Mouse (Mus musculus) intestine, embryonic 14.5 days (tissue): ENCODE measurements around the gene March6. TPM values are rescaled to one million over a fixed set of nuclear protein-coding genes. Genes with fewer than 3 reads are reported as not detected.

Experiments used
- ATAC-seq: fragments of 200-750 bp; cut with Nextera tagmentation; replicated peaks from 2 replicates; pipeline ENCODE4 v1.8.0; 2017; ENCODE audit warnings: low read depth, moderate number of reproducible peaks, moderate TSS enrichment, moderate library complexity; ENCODE audit not compliant: low FRiP score, low TSS enrichment
- DNase-seq: peaks from one replicate; pipeline ENCODE4 v3.0.0-alpha.2; 2018; ENCODE audit warnings: low spot score
- H3K27ac ChIP-seq: fragments of 300-500 bp; sonication (generic); 2 replicates; pipeline ENCODE4 v1.5.1; 2014; ENCODE audit warnings: low read depth, mild to moderate bottlenecking, control low read depth
- H3K27me3 ChIP-seq: fragments of 300-500 bp; sonication (generic); replicated peaks from 2 replicates; pipeline ENCODE4 v1.6.1; 2014; ENCODE audit warnings: low read length, control low read depth; ENCODE audit not compliant: control insufficient read depth, insufficient read depth
- H3K36me3 ChIP-seq: fragments of 300-500 bp; sonication (generic); 2 replicates; pipeline ENCODE4 v1.6.1; 2014; ENCODE audit warnings: low read length, control low read depth; ENCODE audit not compliant: control insufficient read depth, insufficient read depth
- H3K4me1 ChIP-seq: fragments of 300-500 bp; sonication (generic); replicated peaks from 2 replicates; pipeline ENCODE4 v1.6.1; 2014; ENCODE audit warnings: low read length, control low read depth, mixed read lengths; ENCODE audit not compliant: control insufficient read depth, insufficient read depth
- H3K4me2 ChIP-seq: fragments of 300-500 bp; sonication (generic); 2 replicates; pipeline ENCODE4 v1.6.1; 2014; ENCODE audit warnings: low read length
- H3K4me3 ChIP-seq: fragments of 300-500 bp; sonication (generic); 2 replicates; pipeline ENCODE4 v1.5.1; 2014; ENCODE audit warnings: low read depth, low read length, control low read depth, mixed read lengths
- H3K9ac ChIP-seq: fragments of 300-500 bp; sonication (generic); 2 replicates; pipeline ENCODE4 v1.6.1; 2014; ENCODE audit warnings: mild to moderate bottlenecking, low read length
- H3K9me3 ChIP-seq: fragments of 300-500 bp; sonication (generic); 2 replicates; pipeline ENCODE4 v1.6.1; 2016; ENCODE audit warnings: low read length, control low read depth; ENCODE audit not compliant: control insufficient read depth
- WGBS: fragments of 180-500 bp; shearing (Covaris S2); extraction: QIAGEN DNeasy Blood & Tissue Kit; methylation state at CpG from one replicate; pipeline ENCODE4 v1.1.7; 2014; 5-methylcytosine and 5-hydroxymethylcytosine counted together
- polyA plus RNA-seq: library from polyadenylated mRNA; unstranded; fragments of >200 nt; fragmentation: Nextera tagmentation; extraction: Ambion mirVana; gene quantifications from 2 replicates; pipeline ENCODE4 v1.2.1, GENCODE M21; 2014

Gene March6
- polyA plus RNA-seq, 1 experiment from 2014 or later, result 36.2 TPM

DNA sequence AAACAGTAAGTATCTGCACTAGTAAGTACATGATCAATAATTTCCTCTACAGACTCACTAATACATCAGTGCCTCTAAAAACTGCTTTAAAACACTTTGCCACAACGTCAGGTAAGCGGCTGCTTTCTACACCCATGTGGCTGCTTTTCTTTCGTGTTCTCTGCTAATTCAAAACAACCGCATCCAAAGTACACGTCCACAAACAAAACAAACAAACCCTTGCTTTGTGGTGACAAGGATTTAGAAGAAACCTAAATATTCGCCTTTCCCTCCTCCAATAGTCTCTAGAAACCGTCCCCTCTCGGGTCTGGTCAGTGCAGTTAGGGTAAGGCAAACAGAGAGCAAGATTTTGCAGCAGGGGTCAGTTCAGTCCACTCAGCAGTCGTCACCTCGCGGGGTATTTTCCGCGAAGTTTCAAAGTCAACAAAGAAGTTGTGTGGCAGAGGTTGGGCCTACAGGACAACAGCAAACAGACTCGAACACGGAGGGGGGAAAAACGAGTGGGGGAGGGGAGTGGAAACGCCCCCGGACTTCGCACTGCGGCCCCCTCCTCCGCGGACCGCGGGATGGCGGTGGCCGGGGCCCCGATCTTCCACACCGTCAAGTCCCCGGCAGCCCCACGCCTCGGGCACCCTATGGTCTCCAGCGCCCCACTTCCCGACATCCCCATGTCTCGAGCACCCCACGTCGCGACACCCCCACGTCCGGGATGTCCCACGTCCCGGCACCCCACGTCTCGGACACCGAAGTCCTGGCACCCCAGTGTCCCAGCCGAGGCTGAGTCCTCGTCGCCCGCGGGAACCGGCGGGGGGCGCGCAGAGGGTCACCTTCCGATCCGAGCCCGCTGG, 818 bp downstream of the March6 start:
- peaks cover 14% of the 10 kb centered on the region for H3K4me1 ChIP-seq
- no peaks in the 10 kb centered on the region for H3K36me3 ChIP-seq
- ATAC-seq (peak; percentile 47), DNase-seq (peak; percentile 82)
- WGBS, result under 1% methylated on average over 44 of the region's 56 CpGs
- no peaks in the 10 kb centered on the region for H3K27me3 ChIP-seq
- H3K4me2 ChIP-seq, result peak overlapping the region; percentile 85
- H3K9me3 ChIP-seq, result no peaks in the 10 kb centered on the region
- peak overlapping the region; percentile 91 for H3K4me3 ChIP-seq
- H3K27ac ChIP-seq, result peak overlapping the region; percentile 97
- peak overlapping the region; percentile 92 for H3K9ac ChIP-seq

DNA sequence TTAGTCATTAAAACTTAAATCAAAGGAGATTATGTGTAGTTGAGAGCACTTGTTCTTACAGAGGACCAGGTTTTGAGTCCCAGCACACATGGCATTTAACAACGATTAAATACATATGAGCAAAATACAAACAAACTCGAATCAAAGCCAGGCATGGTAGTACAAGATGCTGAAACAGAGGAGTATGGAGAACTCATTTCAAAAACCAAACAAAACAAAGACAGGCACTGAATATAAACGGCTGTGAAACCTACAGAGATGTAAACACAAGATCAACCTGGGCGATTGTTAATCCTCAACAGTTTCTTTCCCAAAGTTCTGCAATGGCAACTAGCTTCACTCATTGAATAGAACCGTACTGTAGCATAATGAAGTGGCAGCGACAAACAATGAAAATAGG, 1.8 kb downstream of the March6 start:
- DNase-seq, result no peak
- ATAC-seq, result no peak
- Histone ChIP-seq H3K9ac (peak overlapping the region; percentile 92; the same call in 1 of the 2 replicates), H3K4me3 (peak overlapping the region; percentile 91), H3K27me3 (no peaks in the 10 kb centered on the region), H3K9me3 (no peaks in the 10 kb centered on the region), H3K4me2 (peak overlapping the region; percentile 85), H3K27ac (no peak overlapping the region), H3K36me3 (no peaks in the 10 kb centered on the region), H3K4me1 (peaks cover 14% of the 10 kb centered on the region)
- WGBS, result 29% methylated on average over 6 of the region's 6 CpGs

DNA sequence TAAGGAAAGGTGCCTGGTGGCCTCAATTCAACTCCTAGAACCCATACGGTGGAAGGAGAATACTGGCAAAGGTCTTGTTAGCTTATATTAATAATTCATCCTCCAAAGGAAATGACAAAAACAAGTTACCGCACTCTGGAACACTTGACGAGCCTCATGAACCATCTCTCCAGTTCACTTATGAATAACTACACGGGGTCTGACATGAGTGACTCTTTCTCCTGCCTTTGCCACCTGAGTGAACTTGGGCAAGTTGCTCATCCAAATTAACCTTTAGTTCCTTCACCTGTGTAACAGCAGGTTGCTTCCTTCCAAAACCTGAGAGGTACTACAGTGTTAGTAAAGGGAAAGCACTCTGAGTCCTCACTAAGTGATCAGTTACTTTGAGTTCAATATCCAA, 2.4 kb downstream of the March6 start:
- no peak for DNase-seq
- Histone ChIP-seq H3K27ac (no peak overlapping the region), H3K9ac (no peak overlapping the region), H3K36me3 (no peaks in the 10 kb centered on the region), H3K4me1 (peaks cover 14% of the 10 kb centered on the region), H3K4me2 (0 out of 2 replicates have a peak overlapping the region, but pooled peaks have one; percentile 85), H3K27me3 (no peaks in the 10 kb centered on the region), H3K9me3 (no peaks in the 10 kb centered on the region), H3K4me3 (no peak overlapping the region)
- 94% methylated on average over 4 of the region's 4 CpGs for WGBS
- ATAC-seq, result no peak

DNA sequence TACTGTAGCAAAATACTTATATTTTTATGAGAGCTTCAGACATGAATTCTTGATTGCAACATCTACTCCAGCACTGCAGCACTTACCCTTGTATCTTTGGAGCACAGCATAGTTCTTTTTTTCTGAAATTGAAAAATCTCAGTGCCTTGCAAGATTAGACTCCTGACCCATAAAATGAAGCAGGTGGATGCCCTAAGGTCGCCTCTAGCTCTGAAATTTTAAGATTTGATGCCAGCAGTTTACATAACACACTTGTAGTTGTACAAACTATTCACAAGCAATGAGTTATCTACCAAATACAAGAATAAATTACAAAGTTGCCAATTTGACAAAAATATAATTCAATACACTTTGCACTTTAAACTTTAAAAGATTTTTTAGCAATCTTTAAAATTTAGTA, 4.4 kb downstream of the March6 start:
- Histone ChIP-seq H3K4me3 (no peak overlapping the region), H3K4me1 (peaks cover 14% of the 10 kb centered on the region), H3K9ac (no peak overlapping the region), H3K27ac (no peak overlapping the region), H3K9me3 (no peaks in the 10 kb centered on the region), H3K4me2 (no peak overlapping the region), H3K27me3 (no peaks in the 10 kb centered on the region), H3K36me3 (no peaks in the 10 kb centered on the region)
- ATAC-seq (no peak), DNase-seq (no peak)
- 90% methylated on average over 1 of the region's 1 CpGs for WGBS

DNA sequence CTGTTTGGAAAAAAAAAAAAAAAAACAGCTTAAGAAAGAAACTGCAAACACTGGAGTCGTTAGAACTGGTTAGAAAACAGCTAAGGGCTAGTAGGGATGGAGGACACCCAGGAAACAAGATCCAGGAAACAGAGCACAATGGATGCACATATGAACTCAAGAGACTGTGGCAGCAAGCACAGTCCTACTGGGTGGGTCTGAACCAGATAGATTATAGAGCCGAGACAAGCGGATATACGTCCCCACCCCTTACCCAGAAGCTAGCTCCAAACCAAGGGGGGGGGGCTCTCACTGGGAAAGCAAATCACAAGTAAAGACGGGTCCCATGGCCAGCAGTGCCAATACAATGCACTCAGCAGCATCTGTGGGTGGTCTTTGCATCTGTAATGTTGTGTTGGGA, 11.9 kb downstream of the March6 start:
- no peaks in the 10 kb centered on the region for H3K27me3 ChIP-seq
- no peak overlapping the region for H3K4me3 ChIP-seq
- DNase-seq, result no peak
- no peak overlapping the region for H3K27ac ChIP-seq
- H3K4me2 ChIP-seq, result no peak overlapping the region
- WGBS, result 76% methylated on average over 5 of the region's 5 CpGs
- H3K4me1 ChIP-seq, result no peaks in the 10 kb centered on the region
- no peaks in the 10 kb centered on the region for H3K36me3 ChIP-seq
- no peaks in the 10 kb centered on the region for H3K9me3 ChIP-seq
- no peak for ATAC-seq
- no peak overlapping the region for H3K9ac ChIP-seq

DNA sequence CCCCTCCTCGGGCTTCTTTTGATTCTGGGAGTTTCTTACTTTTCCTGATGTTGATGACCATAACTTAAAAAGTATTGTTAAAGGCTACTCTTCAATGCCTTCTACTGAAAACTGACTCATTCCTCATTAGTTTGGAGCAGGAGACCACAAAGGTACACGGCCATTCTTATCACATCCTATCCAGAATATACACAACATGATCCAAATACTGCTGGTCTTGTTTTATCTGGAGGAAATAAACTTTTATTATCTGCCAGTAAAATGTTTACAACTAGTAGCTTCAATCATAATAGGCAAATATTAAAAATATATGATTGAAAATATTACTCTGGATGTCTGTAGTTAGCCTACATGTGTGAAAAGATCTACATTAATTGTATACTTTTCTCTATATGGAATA, 12.5 kb downstream of the March6 start:
- DNase-seq, result no peak
- Histone ChIP-seq H3K27ac (no peak overlapping the region), H3K36me3 (no peaks in the 10 kb centered on the region), H3K27me3 (no peaks in the 10 kb centered on the region), H3K9me3 (no peaks in the 10 kb centered on the region), H3K9ac (no peak overlapping the region), H3K4me2 (no peak overlapping the region), H3K4me3 (no peak overlapping the region), H3K4me1 (no peaks in the 10 kb centered on the region)
- WGBS, result 75% methylated on average over 2 of the region's 2 CpGs
- ATAC-seq, result no peak

DNA sequence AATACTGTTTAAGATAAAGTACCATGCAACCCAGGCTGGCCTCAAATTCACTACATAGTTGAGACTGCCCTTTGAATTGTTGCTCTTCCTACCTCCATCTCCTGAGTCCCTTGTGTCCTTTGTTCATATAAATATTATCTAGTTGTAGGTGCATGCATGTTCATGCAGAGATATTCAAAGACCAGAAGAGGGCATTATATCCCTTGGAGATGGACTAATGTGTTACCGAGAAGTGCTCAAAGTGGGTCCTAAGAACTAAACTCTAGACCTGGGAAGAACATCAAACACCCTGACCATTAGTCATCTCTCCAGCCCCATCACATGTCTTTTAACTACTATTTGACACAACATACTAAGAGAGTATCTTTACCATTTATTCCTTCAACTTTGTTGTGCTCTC, 13.7 kb downstream of the March6 start:
- no peak for DNase-seq
- no peak for ATAC-seq
- no peaks in the 10 kb centered on the region for H3K9me3 ChIP-seq

DNA sequence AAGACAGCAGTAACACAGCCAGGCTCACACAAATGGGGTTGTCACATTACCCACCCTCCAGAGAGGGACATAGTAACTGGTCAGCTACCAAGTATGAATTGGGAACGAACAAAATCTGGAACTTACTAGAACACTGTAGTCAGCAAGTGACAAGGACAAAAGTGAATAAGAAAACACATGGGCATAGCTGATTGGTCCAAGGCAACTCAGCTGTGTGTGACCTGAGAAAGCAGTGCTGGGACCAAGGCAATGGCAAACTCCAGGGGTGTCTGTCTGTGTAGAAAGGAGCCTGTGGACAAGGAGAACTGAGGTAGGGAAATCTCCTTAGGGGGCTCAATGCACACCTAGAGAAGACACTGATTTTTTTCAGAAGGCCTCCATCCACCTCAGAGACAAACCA, 19.1 kb downstream of the March6 start:
- WGBS, result 91% methylated on average over 1 of the region's 1 CpGs
- no peak overlapping the region for H3K9ac ChIP-seq
- H3K36me3 ChIP-seq, result no peaks in the 10 kb centered on the region
- no peaks in the 10 kb centered on the region for H3K27me3 ChIP-seq
- H3K4me3 ChIP-seq, result no peak overlapping the region
- no peaks in the 10 kb centered on the region for H3K9me3 ChIP-seq
- no peak overlapping the region for H3K27ac ChIP-seq
- ATAC-seq, result no peak
- H3K4me2 ChIP-seq, result no peak overlapping the region
- no peaks in the 10 kb centered on the region for H3K4me1 ChIP-seq
- DNase-seq, result no peak

More for the DNA sequence above, 13.7 kb downstream of the March6 start:
- WGBS, result 93% methylated on average over 1 of the region's 1 CpGs
- H3K27me3 ChIP-seq, result no peaks in the 10 kb centered on the region
- H3K4me2 ChIP-seq, result no peak overlapping the region
- H3K4me1 ChIP-seq, result no peaks in the 10 kb centered on the region
- no peak overlapping the region for H3K9ac ChIP-seq
- H3K36me3 ChIP-seq, result no peaks in the 10 kb centered on the region
- no peak overlapping the region for H3K27ac ChIP-seq
- H3K4me3 ChIP-seq, result no peak overlapping the region

DNA sequence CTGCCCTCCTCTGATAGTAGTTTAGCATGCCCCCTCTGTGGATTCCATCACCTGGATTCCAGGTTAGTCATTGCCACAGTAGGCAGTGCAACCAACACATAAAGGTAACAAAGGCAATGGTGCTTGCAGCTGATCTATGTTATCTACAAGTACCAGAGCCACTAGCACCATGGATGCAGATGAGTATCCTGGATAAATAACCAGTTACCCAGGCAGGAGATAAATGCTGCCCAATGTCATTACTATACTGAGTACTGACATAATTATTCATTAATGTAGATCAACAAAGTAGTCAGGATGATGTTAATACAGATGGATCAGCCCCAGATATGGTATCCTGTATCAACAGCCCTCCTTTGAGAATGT, 19.5 kb downstream of the March6 start:
- H3K4me1 ChIP-seq, result no peaks in the 10 kb centered on the region
- no peak for ATAC-seq
- no peaks in the 10 kb centered on the region for H3K9me3 ChIP-seq
- H3K9ac ChIP-seq, result no peak overlapping the region
- no peaks in the 10 kb centered on the region for H3K27me3 ChIP-seq
- H3K27ac ChIP-seq, result no peak overlapping the region
- DNase-seq, result no peak
- H3K4me3 ChIP-seq, result no peak overlapping the region
- H3K36me3 ChIP-seq, result no peaks in the 10 kb centered on the region
- H3K4me2 ChIP-seq, result no peak overlapping the region
